In genomic region chr2:40643712-40644334, GRCm38 (mm10) we compare ENCODE assay signal across 32 mouse cellular contexts.
DNase-seq lines count a peak whose midpoint lies in the region; ATAC-seq and TF ChIP-seq lines count a peak whose summit lies in the region.
"Had no signal": no experiment of that assay in that cellular context is flagged by ENCODE, and none has a peak within 500 bp of the region (broad histone marks: within the 10 kb centered on the region; RNA-seq: fewer than 3 reads in every experiment).

No protein-coding gene starts in this region.

- H3K4me3 ChIP-seq in hindbrain, embryonic 16.5 days (ENCODE audit: low read length): no peak overlapping the region
- H3K4me3 ChIP-seq in hindbrain, embryonic 14.5 days (replicated peaks; ENCODE audit: low read length): no peak overlapping the region
- no peak overlapping the region for H3K4me3 ChIP-seq in forebrain, embryonic 13.5 days
- H3K4me3 ChIP-seq in forebrain, postnatal 0 days (ENCODE audit: low read depth, low read length): no peak overlapping the region
- H3K4me3 ChIP-seq: embryonic facial prominence, embryonic 10.5 days; embryonic facial prominence, embryonic 15.5 days; heart, embryonic 13.5 days; liver, embryonic 12.5 days; megakaryocyte, embryonic 14.5 days; midbrain, embryonic 13.5 days had no signal

- DNase-seq in hindbrain, embryonic 14.5 days (ENCODE audit: low spot score): no peak
- DNase-seq in forebrain, postnatal 0 days: peak; percentile 1
- no peak for DNase-seq in kidney, postnatal 10 days
- DNase-seq in gastrocnemius, postnatal 10 days: no peak
- DNase-seq: adrenal gland, postnatal 14 days; cerebellum, adult 18-20 months; cerebellum, postnatal 10 days; gastrocnemius, postnatal 36 days; heart, postnatal 10 days; kidney, adult 8-10 months; layer of hippocampus, postnatal 36 days; left cerebral cortex, postnatal 4 days; liver, postnatal 0 days; lung, postnatal 4 days; right cerebral cortex, postnatal 25 days; spleen, adult 18-20 months; thymus, adult 2 months; thymus, postnatal 4 days had no signal

- H3K9ac ChIP-seq in hindbrain, embryonic 16.5 days (ENCODE audit: low read depth, low read length): no peak overlapping the region
- no peak overlapping the region for H3K9ac ChIP-seq in hindbrain, embryonic 14.5 days
- H3K9ac ChIP-seq in forebrain, embryonic 13.5 days: no peak overlapping the region
- no peak overlapping the region for H3K9ac ChIP-seq in forebrain, postnatal 0 days
- H3K9ac ChIP-seq: embryonic facial prominence, embryonic 15.5 days; heart, embryonic 13.5 days; liver, embryonic 12.5 days; liver, postnatal 0 days; midbrain, embryonic 13.5 days had no signal

- no peaks in the 10 kb centered on the region for H3K9me3 ChIP-seq in hindbrain, embryonic 16.5 days (ENCODE audit: control insufficient read depth, low read length)
- H3K9me3 ChIP-seq in hindbrain, embryonic 14.5 days (ENCODE audit: control insufficient read depth, low read length): no peaks in the 10 kb centered on the region
- H3K9me3 ChIP-seq in forebrain, embryonic 13.5 days (replicated peaks): no peaks in the 10 kb centered on the region
- H3K9me3 ChIP-seq in forebrain, postnatal 0 days (ENCODE audit: low read length): no peaks in the 10 kb centered on the region
- H3K9me3 ChIP-seq: embryonic facial prominence, embryonic 10.5 days; embryonic facial prominence, embryonic 15.5 days; heart, embryonic 13.5 days; liver, embryonic 12.5 days; megakaryocyte, embryonic 14.5 days; midbrain, embryonic 13.5 days had no signal

- no peak overlapping the region for H3K27ac ChIP-seq in hindbrain, embryonic 16.5 days (ENCODE audit: low read depth, low read length)
- H3K27ac ChIP-seq in hindbrain, embryonic 14.5 days: no peak overlapping the region
- H3K27ac ChIP-seq in forebrain, embryonic 13.5 days: no peak overlapping the region
- no peak overlapping the region for H3K27ac ChIP-seq in forebrain, postnatal 0 days (ENCODE audit: low read depth, low read length)
- H3K27ac ChIP-seq: embryonic facial prominence, embryonic 10.5 days; embryonic facial prominence, embryonic 15.5 days; heart, embryonic 13.5 days; kidney, postnatal 0 days; liver, embryonic 12.5 days; midbrain, embryonic 13.5 days; stomach, postnatal 0 days had no signal

- no peaks in the 10 kb centered on the region for H3K36me3 ChIP-seq in hindbrain, embryonic 16.5 days (ENCODE audit: control insufficient read depth, insufficient read depth, low read length)
- H3K36me3 ChIP-seq in hindbrain, embryonic 14.5 days (replicated peaks; ENCODE audit: control insufficient read depth, insufficient read depth): no peaks in the 10 kb centered on the region
- no peaks in the 10 kb centered on the region for H3K36me3 ChIP-seq in forebrain, embryonic 13.5 days (ENCODE audit: poor library complexity, severe bottlenecking)
- H3K36me3 ChIP-seq in forebrain, postnatal 0 days (ENCODE audit: insufficient read depth): no peaks in the 10 kb centered on the region
- H3K36me3 ChIP-seq: embryonic facial prominence, embryonic 10.5 days; embryonic facial prominence, embryonic 15.5 days; heart, embryonic 13.5 days; liver, embryonic 12.5 days; midbrain, embryonic 13.5 days had no signal

- H3K4me1 ChIP-seq in hindbrain, embryonic 16.5 days (ENCODE audit: control insufficient read depth, insufficient read depth, low read depth, low read length): no peaks in the 10 kb centered on the region
- H3K4me1 ChIP-seq in hindbrain, embryonic 14.5 days (replicated peaks; ENCODE audit: control insufficient read depth, insufficient read depth, low read length): no peaks in the 10 kb centered on the region
- peaks cover 5% of the 10 kb centered on the region for H3K4me1 ChIP-seq in forebrain, embryonic 13.5 days
- H3K4me1 ChIP-seq in forebrain, postnatal 0 days (ENCODE audit: insufficient read depth): no peaks in the 10 kb centered on the region
- H3K4me1 ChIP-seq: embryonic facial prominence, embryonic 10.5 days; embryonic facial prominence, embryonic 15.5 days; heart, embryonic 13.5 days; liver, embryonic 12.5 days; megakaryocyte, embryonic 14.5 days; midbrain, embryonic 13.5 days had no signal

- 52% methylated on average over 6 of the region's 6 CpGs for WGBS in hindbrain, embryonic 16.5 days
- WGBS in hindbrain, embryonic 14.5 days: 59% methylated on average over 6 of the region's 6 CpGs
- 16% methylated on average over 6 of the region's 6 CpGs for WGBS in forebrain, embryonic 13.5 days
- WGBS in forebrain, postnatal 0 days: 17% methylated on average over 6 of the region's 6 CpGs

- H3K27me3 ChIP-seq in hindbrain, embryonic 16.5 days (replicated peaks; ENCODE audit: control insufficient read depth, insufficient read depth, low read length): no peaks in the 10 kb centered on the region
- no peaks in the 10 kb centered on the region for H3K27me3 ChIP-seq in hindbrain, embryonic 14.5 days (ENCODE audit: control insufficient read depth, insufficient read depth, low read length)
- no peaks in the 10 kb centered on the region for H3K27me3 ChIP-seq in forebrain, embryonic 13.5 days
- no peaks in the 10 kb centered on the region for H3K27me3 ChIP-seq in forebrain, postnatal 0 days (ENCODE audit: insufficient read depth, low read length)
- H3K27me3 ChIP-seq: embryonic facial prominence, embryonic 15.5 days; heart, embryonic 13.5 days; liver, embryonic 12.5 days; megakaryocyte, embryonic 14.5 days; midbrain, embryonic 13.5 days had no signal

- no peak overlapping the region for H3K4me2 ChIP-seq in hindbrain, embryonic 16.5 days (ENCODE audit: low read length)
- H3K4me2 ChIP-seq in hindbrain, embryonic 14.5 days (replicated peaks): no peak overlapping the region
- H3K4me2 ChIP-seq in forebrain, embryonic 13.5 days: no peak overlapping the region
- H3K4me2 ChIP-seq in forebrain, postnatal 0 days (ENCODE audit: low read depth): no peak overlapping the region
- H3K4me2 ChIP-seq: embryonic facial prominence, embryonic 15.5 days; heart, embryonic 13.5 days; liver, embryonic 12.5 days; midbrain, embryonic 13.5 days had no signal

- TF ChIP-seq CTCF in forebrain, postnatal 0 days (IDR thresholded peaks at IDR 0.05; ENCODE audit: low read depth): no peak

- ATAC-seq in hindbrain, embryonic 16.5 days: peak; percentile 48; the same call in 1 of the 2 replicates
- ATAC-seq in hindbrain, embryonic 14.5 days (ENCODE audit: low FRiP score): no peak; the same call in 1 of the 2 replicates
- peak; percentile 82; the same call in 1 of the 2 replicates for ATAC-seq in forebrain, embryonic 13.5 days
- ATAC-seq in forebrain, postnatal 0 days: peak; percentile 34; the same call in 1 of the 2 replicates
- ATAC-seq in granulocyte monocyte progenitor cell, adult 5-6 weeks (replicated peaks; ENCODE audit: poor library complexity, severe bottlenecking): no peak
- ATAC-seq: CD4-positive, CD25-positive, alpha-beta regulatory T cell, adult 4 months; intestine, embryonic 16.5 days; liver, embryonic 12.5 days; liver, postnatal 0 days; lung, postnatal 0 days; midbrain, embryonic 13.5 days had no signal

Comparison
In these comparisons a context has a peak if more than half of its experiments do, and no peak if none do; other contexts are left out.
1. ATAC-seq: peak in hindbrain, embryonic 16.5 days (single experiment), forebrain, embryonic 13.5 days (single experiment) and forebrain, postnatal 0 days (single experiment); none in hindbrain, embryonic 14.5 days (single experiment) and granulocyte monocyte progenitor cell, adult 5-6 weeks (single experiment).